Mouse (Mus musculus): ENCODE results near the gene Elobl.

Elobl gene

DNA sequence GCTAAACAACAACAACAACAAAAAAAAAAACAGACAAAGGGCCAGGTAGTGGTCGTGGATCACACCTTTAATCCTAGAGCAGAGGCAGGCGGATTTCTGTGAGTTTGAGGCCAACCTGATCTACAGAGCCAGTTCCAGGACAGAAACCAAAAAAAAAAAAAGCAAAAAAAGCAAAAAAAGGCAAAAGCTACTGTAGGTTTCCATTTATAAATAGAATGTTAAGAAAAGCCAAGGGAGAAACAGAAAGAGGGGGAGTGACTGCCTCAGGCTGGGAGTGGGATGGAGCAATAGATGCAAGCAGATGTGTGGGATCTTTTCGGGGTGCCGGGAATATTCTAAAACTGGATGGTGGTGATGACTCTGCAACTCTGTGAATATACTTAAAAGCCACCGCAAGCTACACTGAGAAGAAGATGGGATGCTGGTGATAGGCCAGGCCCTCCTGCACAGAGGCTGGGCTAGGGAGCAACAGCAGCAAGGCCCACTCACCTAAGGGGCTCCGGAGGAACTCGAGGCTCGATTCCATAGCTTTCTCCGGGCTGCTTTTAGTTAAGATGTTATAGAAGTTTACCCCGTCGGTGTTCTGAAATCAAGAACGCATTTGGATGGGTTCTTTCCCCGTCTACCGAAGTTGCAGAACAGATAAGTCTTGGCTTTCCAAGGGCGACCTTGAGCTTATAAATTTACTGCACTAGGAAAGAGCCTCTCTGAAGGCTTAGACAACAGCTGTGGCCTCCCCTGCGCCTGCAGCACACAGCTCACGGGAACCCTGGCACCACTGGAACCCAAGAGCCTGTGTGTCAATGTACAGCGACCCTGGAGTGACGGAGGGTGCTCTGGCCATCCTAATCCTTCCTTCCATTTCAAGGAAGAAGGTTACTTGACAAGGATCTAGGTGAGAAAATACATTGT, 32.4 kb downstream of the Elobl start:
- DNase-seq (ENCODE audit: low spot score in 2 of 2): no peak

DNA sequence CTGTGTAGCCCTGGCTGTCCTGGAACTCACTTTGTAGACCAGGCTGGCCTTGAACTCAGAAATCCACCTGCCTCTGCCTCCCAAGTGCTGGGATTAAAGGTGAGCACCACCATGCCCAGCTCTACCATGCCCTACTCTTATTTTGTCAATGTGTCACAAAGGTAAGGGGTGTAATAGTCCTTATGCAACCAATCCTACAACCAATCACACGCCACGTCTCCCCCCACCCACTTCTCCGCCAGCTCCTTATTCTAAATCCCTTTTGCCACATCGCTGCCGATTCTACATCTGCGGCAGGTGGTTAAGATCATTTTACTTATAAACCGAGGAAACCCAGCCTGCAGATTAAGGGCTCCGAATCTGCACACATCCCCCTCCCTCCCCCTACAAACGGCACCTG, 33.7 kb downstream of the Elobl start:
- DNase-seq (ENCODE audit: low spot score in 2 of 2): no peak

GRCm38 (mm10) chr11:88931692-88932530, 34.8 kb downstream of the Elobl start:
- DNase-seq (ENCODE audit: low spot score in 2 of 2): no peak

GRCm38 (mm10) chr11:88926566-88926965, 40.2 kb downstream of the Elobl start:
- no peak for DNase-seq (ENCODE audit: low spot score in 2 of 2)
